Mouse (Mus musculus): Measurements from ENCODE around the gene Kdelr2. TPM values are rescaled to one million over a fixed set of nuclear protein-coding genes. Genes with fewer than 3 reads are reported as not detected.

The Kdelr2 gene
- total RNA-seq, 2 experiments from 2014 or later, result 95.7 to 104 TPM

GRCm38 (mm10) chr5:143470421-143471164 is 67.0 kb downstream of the Kdelr2 start:
- DNase-seq (ENCODE audit: low spot score in 2 of 2), result peak in 1 of 2 experiments; percentile 26

GRCm38 (mm10) chr5:143471165-143471546 is 67.5 kb downstream of the Kdelr2 start:
- DNase-seq (ENCODE audit: low spot score in 2 of 2), result peak in 1 of 2 experiments; percentile 12

Other genes starting within 250 kb of the Kdelr2 start
- 10 to 100 TPM in 1 of 2 experiments, 1 to 10 TPM in 1; 9.7 to 10.8 TPM for gene Rbak, start 223.1 kb upstream of the Kdelr2 start, total RNA-seq (2021)
- gene Spdye4b, start 222.8 kb upstream of the Kdelr2 start, total RNA-seq (2021), result not detected
- not detected for gene Spdye4a, start 176.9 kb upstream of the Kdelr2 start, total RNA-seq (2021)
- 10 to 100 TPM; 21.2 to 22.1 TPM for gene Zfp12, start 168.7 kb upstream of the Kdelr2 start, total RNA-seq (2021)
- gene Zfp316, start 133.8 kb upstream of the Kdelr2 start, total RNA-seq (2021), result 1 to 10 TPM; 6.1 to 7.7 TPM
- gene Zfp853, start 110.2 kb upstream of the Kdelr2 start, total RNA-seq (2021), result under 1 TPM; 0.17 to 0.38 TPM
- gene E130309D02Rik, start 88.5 kb upstream of the Kdelr2 start, total RNA-seq (2021), result 10 to 100 TPM; 22.9 to 34.2 TPM
- 10 to 100 TPM; 60.7 to 68.5 TPM for gene Zdhhc4, start 74.6 kb upstream of the Kdelr2 start, total RNA-seq (2021)
- gene Grid2ip, start 46.5 kb upstream of the Kdelr2 start, total RNA-seq (2021), result under 1 TPM; 0.26 to 0.36 TPM
- 10 to 100 TPM; 14.8 to 18.6 TPM for gene Daglb, start 60.7 kb downstream of the Kdelr2 start, total RNA-seq (2021)
- gene Rac1, start 124.2 kb downstream of the Kdelr2 start, total RNA-seq (2021), result 100 to 1,000 TPM; 319 to 385 TPM
- 100 to 1,000 TPM in 1 of 2 experiments, 10 to 100 TPM in 1; 81.9 to 153 TPM for gene Cyth3, start 218.6 kb downstream of the Kdelr2 start, total RNA-seq (2021)

Data from adrenal gland, adult 18-20 months (tissue).